Mouse (Mus musculus) c-Kit-negative CD71-positive TER-119-positive erythroid progenitor cells, embryonic 14.5 days (primary cell): Measurements from ENCODE around the gene Ahnak.
"Not testable (repeated sequence)": the region's sequence is repeated elsewhere in the genome, so short reads cannot be mapped to it uniquely, and the experiment has no call there.

ENCODE experiments used
- DNase-seq: peaks from one replicate; pipeline ENCODE4 v3.0.0-alpha.2; 2013; ENCODE audit warnings: low read depth, low spot score

Ahnak gene

DNA sequence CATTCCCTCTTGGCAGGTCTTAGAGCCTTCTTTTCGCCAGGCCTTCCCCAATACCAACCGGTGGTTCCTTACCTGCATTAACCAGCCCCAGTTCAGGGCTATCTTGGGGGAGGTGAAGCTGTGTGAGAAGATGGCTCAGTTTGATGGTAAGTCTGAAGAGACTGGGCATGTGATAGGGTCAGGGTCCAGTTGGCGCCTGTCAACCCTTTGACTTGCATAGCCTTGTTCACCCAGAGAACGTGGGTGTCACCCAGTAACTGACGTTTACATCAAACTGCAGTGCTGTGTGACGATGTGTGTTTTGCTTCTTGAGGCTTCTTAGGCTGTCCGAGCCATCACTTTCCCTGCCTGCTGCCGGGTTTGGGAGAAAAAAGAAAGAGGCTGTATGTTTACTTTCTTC lies 16.6 kb upstream of the Ahnak start:
- DNase-seq: not testable (repeated sequence)

DNA sequence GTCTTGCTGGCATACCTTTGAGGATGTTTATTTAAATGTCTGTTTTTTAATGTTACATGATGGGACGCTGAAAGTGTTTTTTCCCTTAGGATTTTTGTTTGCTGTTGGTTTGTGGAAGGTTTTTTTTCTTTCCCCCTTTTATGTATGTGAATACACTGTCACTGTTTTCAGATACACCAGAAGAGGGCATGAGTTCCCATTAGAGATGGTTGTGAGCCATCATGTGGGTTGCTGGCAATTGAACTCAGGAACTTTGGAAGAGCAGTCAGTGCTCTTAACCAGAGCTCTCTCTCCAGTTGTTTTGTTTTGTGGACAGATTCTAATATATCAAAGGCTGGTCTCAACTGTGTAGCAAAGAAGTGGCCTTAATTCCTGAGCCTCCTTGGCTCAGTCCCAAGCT lies 14.4 kb upstream of the Ahnak start:
- no peak for DNase-seq

DNA sequence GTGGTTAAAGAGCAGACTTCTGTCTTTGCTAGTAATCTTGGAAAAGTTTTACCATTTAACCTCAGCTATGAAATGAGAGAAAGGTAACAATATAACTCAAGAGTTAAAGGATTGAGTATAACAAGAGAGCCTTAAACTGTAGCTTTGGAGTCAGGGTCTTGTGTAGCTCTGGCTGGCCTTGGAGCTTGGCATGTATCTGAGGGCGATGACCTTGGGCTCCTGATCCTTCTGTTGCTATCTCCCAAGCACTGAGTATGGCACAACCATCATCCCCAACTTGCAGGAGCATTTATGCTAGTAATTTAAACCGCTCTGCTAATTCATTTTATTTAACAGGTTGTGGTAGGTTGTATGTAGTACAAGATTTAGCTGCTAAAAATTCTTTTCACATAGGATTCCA lies 13.6 kb upstream of the Ahnak start:
- DNase-seq: no peak

DNA sequence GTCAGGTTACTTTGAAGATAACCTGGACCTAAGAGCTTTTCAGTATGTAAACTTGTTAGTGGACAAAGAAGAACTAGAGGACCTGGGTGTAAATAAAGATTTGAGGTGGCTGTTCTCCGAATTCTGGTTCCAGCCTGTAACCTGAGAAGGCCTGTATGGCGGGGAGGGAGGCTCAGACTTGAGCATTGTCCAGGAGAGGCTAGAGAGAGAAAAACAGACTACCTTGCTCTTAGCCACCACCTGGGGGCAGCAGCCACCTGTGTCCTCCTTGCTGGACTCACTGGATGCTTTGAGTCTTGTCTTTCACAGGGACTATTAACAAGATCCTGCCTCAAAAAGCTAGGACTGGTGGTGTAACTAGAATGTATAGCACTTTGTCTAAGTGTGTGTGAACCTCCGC lies 12.5 kb upstream of the Ahnak start:
- no peak for DNase-seq

DNA sequence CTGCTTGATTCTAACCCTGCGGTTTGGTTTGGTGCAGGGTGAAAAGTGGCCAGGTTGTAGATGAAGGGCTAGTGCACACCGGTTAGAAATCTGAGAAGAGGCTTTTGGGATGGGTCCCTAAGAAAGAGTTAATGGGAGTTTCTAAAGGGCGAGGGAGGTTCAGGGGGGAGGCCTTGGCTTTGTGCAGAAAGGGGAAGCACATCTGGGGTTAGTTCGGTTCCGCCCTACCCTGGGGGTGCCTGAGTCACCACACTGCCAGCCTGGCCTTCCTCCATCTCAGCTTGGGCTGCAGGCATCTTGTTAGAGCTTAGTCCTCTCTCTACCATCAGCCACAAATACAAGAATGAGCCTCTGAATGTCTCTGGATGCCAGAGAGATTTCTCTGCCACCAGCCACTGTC lies 8.3 kb upstream of the Ahnak start:
- DNase-seq: no peak

DNA sequence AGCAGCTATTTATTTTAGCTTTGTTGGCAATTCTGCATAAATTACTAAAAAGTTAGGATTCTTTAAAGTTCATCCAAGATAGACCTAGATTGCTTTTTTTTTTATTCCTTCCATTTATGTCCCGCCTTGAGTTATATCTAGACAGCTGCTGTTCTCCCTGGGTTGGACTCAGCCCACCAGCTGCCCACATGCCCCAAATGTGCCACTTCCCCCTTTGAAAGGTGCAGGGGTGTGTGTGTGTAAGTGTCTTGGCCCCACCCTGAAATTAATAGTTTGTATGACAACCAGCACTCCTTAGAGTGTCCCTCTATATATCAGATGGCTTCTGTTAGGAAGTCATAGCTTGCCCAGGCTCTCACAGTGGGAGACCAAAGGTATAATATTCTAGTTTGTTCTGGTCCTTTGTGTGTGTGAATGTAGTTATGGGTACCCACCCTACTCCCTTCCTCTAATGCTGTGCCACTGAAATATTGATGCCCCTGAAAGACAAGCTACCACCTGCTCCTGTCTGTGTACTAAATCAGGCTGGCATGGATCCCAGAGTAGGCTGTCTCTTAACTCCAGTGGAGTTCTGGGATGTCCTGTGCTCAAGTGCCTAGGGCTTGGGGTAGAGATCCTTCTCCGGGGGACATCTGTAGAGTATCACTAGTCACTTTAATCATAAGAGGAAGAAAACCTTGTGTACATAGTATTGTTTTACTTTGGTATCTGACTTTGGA lies 7.5 kb upstream of the Ahnak start:
- no peak for DNase-seq

DNA sequence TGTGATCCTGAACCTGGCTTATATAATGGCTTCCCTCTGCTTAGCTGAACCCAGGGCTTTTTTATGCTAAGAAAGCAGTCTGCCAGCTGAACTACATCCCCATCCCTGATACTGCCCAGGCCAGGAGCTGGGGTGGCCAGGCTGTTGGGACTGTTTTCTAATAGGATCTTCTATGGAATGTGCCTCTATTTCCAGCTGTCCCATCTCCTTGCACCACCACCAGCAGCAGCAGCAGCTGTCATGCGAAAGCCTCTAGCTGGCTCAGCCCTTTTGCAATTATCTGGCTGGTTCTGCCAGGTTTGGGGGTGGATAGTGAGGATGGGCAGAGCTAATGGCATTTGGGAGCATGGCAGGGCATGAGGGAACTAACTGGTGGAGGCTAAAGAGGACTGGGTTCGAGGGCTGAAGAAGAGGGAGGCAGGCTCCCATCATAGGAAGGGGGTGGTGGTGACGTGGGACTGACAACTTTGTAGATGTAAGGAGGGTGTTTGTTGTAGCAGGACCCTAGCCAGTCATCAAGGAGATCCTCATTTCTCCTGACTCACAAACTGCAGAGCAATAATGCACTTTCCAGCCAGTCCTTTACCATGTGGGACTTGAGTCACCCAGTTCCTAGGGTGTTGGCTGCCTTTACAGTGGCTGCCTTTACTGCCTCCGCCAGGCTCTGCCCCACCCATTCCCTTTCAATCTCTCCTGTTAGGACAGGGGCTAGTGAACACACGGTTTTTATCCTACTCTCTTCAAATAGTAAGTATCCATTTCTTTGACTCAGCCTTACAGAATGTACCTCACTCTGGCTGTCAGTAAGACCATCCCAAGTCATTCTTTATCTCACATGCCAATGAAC lies 6.6 kb upstream of the Ahnak start:
- no peak for DNase-seq

DNA sequence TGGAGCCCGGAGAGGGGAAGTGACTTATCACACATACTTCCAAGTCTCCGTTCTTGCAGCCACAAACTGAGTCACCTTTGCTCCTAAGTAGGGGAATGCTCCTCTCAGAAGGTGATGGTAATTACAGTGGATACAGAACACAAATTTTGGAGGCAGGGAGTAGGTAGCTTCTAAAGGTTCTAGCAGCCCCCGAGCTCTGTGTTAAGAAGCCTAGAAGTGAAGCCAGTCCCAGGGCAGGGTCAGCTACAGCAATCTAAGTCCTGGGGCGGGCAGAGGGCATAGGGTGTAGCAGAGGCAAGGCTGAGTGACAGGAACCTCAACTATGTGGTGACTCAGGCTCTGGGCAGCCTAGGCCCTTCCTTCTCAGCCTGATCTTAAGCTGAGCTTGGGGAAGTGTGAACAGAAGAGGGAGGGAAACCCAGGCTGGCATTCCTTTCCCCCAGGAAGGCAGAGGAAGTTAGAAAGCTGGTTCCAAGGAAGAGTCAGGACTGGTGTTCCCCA lies 5.9 kb upstream of the Ahnak start:
- no peak for DNase-seq

DNA sequence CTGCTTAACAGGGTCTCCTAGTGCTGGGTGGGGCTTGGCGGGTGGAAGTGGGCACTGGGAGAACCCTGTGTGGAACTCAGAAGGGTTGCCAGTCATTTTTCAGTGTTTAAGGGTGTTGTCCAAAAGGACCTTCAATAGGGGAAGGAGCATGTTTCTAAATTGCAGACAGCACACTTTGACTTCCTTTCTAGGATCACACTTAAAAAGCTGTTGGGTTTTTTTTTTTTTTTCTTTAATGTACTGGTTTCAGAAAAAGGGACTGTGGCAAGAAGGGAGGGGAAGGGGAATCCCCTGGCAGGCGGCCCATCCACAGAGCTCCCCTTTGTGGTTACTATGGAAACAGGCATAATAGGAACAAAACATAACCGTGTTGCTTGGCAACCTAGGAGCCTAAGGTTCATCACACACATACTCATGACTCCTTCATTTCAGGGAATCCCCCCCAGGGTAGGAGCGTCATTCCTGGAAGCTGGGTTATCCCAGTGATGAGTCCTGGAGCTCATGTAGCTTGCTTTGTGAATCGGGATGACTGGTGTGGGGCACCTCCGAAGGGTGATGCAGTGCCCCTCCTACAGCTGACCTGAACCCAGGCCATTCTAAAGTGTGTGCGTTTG lies 4.7 kb upstream of the Ahnak start:
- no peak for DNase-seq

DNA sequence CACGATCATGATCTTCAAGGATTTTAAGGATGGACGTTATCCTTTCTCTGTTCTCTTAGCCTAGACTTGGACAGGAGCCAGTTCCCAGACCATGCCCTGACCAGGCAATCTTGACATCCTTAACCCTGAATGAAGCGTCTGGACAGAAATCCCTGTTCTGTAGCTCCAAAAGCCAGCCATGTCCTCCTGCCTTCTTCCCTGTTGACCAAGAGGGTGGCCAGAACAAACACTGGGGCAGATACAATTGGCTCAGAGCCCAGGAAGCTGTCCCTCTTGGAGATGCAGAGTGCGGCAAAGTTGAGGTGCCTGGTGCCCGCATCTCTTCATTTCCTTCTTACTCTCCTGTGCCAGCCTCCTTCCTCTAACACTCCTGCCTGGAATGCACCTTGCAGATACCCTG lies 3.2 kb upstream of the Ahnak start:
- DNase-seq: no peak

DNA sequence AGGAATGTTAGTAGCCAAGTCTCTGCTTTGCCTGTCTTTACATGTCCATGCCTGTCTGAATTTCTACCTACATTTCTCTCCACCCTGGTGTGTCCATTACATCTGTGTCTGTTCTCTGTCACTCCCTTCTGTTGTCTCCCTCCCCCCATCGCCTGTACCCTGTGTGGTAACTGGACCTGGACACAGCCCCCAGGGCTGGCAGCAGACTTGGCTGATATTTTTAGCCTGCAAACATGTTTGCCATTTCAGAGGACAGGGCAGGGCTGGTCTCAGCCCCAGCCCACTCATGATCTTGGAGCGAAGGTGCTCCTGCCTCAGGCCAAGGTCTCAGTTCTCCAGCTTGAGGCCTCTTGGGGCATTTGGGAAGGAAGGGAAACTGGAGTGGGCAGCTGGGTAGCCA lies 1.3 kb upstream of the Ahnak start:
- no peak for DNase-seq

DNA sequence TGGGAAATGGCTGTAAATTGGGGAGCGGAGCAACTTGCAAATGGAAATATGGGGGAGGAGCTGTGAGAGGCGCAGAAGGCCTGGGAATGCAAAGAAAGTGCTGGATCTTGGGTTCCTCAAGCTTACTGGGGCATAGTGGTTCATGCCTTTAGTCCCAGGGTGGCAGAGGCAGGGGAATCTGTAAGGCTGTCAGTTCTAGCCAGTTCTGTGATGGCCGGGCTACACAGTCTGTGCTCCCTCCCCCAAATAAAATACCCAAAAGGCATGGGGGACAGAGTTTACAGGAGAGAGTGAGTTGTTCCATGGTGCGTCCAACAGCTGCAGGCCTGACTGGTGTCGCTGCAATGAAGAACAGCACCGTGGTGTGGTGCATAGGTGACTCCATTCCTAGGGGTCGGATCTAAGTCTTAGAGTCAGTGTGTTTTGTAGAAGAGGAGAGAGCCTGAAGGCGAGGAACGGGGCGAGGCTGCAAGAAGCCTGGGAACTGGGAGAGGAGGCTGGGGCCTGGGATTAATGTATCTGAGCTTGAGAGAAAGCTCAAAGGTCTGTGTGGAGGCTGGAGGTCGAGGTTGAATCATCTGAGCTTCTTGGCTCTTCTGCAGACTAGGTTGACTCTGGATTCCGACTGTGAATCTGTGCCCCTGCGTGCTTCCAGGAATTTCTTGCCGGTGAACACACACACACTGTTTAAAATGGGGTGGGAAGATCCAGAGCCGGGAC lies 578 bp upstream of the Ahnak start:
- DNase-seq: no peak

DNA sequence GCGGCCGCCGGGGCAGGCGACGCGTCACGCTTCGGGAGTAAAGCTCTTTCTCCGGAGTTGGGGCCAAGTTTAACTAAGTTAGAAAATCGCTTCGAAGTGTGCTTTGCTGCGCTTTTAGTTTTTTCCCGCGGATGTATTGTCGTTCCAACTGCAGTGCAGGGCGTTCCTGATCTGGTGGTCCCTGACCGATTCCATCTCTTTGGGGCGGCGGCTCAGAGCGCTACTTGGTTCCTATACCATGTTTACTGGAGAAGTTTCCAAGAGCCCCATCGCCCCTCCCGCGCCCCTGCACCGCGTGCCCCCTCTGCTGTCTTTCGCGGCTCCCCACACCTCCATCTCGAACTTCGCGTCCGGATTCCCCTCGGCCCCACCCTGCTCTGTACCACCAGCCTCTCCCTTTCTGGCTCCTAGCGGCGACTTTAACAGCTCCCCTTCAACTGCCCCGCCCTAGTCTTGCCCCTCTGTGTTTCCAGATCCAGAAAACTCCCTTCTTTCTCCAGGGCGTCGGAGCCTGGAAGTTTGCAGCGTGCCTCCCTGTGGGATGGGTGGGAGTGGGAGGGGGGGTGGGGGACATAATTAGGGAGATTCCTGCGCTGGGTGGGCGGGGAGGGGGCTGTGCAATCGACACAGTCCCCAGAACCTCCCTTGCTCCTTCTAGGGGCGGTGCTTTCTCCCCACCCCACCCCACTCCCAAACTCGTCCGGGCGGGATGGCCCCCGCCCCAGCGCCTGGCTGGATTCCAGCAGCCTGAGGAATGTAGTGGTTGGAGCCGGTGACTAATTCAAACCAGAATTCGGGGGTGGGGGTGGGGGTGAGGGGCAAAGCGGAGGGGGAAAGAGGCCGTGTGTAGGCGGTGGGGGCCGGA lies 715 bp downstream of the Ahnak start:
- DNase-seq: no peak

DNA sequence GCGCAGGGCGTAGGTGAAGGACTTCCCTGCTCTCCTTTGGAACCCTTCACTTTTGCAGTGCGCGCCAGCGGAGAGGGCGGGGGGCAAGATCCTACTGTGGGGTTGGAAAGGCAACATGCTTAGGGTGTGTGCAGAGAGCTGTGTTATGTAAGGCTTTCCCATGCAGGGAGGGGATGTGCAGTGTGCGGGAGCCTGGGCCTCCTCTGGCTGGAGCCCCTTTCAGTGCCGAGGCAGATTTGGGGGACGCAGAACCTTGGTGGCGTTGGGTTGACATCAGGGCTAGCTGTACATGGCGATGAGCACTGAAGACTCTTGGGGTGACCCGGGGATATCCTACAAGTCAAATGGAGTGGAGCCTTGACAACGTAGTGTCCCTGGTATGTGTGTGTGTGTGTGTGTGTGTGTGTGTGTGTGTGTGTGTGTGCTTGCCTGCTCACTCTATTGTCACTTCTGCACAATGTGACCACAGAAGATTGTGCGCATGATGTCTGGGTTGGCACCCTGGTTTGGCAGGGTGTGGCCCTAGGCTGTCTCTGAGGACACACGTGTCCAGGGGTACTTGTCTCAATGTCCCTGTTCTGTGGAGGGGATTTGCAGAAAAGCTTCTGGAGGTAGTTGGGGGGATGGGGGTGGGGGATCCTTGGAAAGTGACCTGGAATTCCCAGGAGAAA lies 1.5 kb downstream of the Ahnak start:
- no peak for DNase-seq

DNA sequence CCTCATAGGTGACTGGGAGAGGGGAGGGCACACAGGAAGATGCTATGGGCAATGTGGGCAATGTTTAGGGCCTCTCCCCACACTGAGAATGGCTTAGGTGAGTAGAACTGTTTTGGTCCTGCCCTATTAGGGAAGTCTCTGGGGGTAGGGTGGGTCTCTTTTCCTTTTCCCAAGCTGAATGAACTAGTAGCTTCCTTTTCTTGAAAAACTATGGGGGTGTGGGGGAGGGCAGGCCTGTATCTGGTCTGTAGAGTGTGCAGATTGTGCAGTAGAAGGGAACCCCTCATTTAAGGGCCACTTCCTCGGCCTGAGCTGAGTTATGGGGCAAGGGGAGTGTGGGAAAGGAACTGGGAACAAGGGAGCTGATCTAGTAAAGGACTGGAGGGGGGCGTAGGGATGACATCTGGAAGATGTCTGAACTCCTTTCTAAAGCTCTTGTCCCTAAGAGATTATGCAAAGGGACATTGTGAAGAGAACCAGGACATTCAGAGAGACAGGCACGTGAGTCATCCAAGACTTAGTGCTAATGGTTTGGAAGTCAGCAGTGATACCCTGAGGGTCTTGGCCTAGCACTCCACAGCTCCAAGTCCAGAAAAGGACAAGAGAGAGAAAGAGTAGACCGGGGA lies 2.3 kb downstream of the Ahnak start:
- DNase-seq: no peak

DNA sequence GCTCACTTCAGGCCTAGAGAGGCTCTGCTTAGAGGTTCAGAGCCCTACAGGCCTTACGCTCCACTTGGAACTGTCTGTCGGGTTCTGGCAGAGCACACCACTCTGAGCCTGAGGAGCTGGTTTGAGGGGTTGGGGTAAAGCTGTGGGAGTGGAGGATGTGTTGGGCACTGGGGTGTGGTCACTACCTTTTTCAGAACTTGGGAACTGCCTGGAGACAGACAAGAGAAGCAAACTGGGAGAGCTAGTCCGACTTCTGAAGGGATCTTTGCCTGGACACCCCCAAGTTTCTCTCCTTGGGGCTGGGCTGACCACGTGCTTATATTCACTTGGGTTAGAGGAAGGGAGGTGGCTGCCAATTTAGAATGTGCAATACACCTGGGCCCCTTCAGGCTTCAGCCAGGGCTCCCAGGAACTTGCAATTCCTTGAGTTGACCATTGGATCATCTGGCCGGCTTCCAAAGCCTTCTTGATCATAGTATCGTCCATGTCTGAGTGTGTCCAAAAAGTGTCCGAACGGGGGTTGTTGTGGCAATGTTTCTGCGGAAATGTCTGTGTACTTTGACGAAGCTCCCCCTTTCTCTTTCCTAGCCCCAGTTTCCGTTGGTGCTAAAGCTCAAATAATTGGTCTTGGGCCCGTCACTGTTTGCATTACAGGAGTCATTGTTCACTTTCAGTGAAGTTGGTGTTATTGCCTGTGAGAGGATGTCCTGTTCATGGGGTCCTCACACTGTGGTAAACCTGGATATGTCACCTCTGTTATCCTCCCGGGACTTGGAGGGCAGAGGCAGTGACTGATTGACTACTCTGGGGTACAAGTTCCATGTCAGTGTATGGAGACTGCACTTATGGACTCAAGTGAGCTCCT lies 3.0 kb downstream of the Ahnak start:
- DNase-seq: no peak

DNA sequence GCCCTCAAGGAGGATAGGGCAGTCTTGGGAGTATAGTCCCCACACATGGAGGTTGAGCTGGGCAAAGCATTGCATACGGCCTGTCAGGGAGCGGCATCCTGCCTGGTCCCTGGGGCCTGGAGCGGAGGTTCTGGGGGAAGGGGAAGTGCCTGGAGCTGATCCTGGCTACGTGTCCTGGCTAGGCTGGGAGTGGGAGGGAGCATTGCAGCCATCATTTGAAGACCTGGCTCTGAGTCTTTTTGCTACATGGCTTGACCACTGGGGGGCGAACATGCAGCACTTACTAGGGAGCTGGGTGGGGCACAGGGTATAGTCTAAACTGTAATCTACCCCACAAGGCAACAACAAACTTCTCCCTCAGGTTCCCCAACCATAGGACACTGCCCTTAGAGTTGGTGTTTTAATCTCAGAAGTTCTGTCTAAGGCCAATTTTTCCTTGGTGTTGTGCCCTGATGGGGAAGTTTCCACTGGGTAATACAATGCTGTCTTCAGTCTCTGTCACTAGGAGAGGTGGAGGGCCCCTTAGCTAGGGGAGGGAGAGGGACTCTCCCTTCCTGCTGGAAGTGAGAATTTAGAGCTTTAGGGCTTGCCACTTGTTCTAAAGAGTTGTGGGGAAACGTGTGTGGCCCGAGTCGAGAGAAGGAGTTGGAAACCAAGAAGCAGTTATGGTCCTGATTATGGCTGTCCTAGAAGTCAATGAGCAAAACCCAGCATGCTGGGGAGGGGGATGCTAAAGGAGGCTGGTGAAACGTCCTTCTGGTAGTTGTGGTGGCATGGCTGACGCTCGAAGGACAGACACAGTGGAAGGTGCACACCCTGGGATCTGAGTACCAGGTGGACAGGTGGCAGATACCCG lies 3.9 kb downstream of the Ahnak start:
- DNase-seq: no peak

DNA sequence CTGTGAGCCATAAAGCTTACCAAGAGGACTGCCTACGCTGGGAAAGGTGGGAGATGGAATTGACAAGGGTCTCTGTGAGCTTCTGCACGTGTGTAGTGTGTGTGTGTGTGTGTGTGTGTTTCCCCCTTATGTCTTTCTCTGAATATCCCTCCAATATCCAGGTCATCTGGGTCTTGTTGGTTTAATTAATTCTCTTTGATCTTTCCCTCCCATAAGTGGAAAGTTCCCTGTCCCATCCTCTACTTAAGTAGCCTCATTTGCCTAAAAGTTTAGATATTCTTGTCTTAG lies 4.5 kb downstream of the Ahnak start:
- DNase-seq: no peak
